Mouse (Mus musculus): ENCODE data around the gene Sync.

The Sync gene

DNA sequence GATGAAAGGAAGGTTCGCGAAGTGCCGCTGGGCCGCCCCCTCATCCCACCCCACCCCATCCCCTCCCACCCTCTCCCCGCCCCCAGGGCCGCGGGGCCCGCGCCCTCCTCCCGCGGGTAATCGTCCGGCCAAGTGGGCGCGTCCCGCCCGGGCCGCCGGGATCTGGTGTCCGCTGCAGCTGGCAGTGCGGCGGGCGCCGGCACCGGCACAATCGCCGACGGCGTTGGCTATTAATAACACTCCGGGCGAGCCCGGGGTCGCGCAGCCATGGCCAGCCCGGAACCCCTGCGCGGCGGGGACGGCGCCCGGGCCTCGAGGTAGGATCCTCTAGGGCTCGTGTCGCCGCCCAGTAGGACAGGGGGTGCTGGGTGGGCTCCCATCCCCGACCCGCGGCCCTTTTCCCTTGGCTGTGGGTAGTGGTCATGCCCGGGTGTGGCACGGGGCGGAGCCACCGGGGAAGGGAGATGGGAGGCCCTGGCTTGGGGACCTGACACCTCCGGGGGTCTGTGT, at the start of gene Sync:
Sync (plus strand) TSS at position 146 of the 510 bp plus-strand sequence.
- TF ChIP-seq GATA4 (IDR thresholded peaks at IDR 0.05; ENCODE audit: insufficient replicate concordance, low read length) = no peak

DNA sequence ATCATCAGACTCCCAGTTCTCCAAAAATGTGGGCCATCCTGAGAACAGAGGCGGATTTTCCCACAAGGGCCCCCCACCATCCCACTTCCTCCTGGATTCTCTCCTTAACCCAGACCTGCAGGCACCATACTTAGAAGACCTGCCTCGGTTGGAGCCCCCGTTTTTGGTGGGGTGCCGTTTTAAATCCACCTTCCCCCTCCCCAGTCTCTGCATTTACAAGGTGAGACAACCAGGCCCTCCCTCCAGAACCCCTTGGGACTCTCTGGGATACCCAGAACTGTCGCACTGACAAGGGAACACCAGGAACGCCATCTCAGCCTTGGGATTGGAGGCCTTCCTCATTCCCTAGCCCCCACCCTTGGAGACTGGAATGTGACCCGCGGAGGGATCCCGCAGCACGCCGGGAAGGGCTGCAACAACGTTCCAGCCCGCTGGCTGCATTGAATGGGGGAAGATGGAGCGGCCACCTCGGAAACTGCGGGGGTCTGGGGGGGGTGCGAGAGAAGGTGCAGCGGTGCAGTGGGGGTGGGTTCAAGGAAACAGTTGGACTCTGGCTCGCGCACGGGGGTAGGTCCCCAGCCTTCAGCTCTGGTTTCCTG, 49.5 kb upstream of the Sync start:
- TF ChIP-seq GATA4 (IDR thresholded peaks at IDR 0.05; ENCODE audit: insufficient replicate concordance, low read length) = no peak

DNA sequence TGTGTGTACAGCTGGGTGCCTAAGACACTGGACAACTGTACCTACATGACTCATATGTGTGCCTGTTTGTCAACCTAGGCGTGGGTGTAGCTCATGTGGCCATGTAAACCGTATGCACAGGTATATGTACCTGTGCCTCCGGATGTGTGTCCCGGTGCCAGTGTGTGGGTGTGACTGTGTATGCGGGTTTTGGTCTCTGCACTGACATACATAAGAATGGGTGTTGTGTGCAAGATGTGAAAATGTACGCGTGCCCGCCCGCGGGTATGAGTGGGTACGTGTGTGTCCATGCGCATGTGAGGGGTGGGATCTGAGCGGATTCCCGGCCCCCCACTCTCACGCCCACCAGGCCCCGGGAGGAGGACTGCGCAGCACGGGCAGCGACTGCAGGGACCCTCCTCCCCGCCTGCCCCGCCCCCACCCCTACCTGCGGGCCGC, 48.8 kb upstream of the Sync start:
- no peak for TF ChIP-seq GATA4 (IDR thresholded peaks at IDR 0.05; ENCODE audit: insufficient replicate concordance, low read length)

DNA sequence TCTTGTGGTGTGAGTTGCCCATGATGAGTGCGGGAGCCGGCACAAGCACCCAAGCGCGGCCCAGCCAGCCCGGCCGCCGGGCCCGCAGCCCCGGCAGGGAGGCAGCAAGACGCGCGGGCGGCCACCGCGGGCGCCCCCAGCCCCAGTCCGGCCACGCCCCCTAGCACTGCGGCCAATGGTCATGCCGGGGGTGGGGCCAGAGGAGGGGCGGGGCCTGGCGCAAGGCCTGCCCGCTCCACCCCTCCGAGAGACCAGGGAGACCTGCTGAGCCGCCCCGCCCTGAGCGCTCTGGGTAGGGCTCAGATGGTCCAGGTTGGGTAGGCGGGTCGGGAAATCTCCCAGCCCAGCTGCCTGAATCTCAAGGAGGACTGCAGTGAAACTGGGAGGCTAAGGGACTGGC, 48.3 kb upstream of the Sync start:
- no peak for TF ChIP-seq GATA4 (IDR thresholded peaks at IDR 0.05; ENCODE audit: insufficient replicate concordance, low read length)

DNA sequence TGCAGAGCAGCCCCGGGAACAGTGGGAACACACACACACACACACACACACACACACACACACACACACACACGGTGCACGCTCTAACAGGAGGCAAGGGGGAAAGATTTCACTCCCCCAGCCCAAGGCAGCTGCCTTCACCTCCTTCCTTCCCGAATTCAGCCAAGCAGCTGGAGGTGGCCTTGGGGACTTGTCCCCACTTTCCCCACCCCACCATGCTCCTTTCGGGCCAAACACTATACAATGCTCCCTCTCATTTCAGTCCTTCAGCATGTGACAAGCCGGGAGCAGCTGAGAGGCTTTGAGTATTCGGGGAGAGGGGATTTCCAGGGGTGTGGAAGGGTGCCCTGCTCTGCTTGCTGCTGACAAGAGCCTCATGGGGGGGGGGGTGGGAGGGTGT, 45.5 kb upstream of the Sync start:
- no peak for TF ChIP-seq GATA4 (IDR thresholded peaks at IDR 0.05; ENCODE audit: insufficient replicate concordance, low read length)

DNA sequence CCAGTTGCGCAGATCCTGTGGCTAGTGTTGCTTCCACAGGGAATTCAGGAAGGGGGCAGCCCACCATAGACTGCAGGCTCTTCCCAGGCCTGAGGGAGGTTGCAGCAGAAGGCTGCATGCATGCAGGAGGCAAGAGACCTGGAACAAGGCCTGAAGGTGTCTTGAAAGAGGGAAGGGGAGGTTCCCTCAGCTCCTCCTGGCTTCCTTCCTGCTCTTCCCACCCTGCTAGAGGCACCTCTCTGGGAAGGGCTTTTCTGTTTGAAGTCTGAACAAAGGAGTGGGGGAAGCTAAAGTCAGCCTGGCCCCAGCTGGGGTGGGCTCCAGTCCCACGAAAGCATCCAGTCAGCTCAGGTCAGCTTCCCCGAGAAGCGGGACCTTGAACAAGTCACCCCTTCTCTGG, 45.1 kb upstream of the Sync start:
- no peak for TF ChIP-seq GATA4 (IDR thresholded peaks at IDR 0.05; ENCODE audit: insufficient replicate concordance, low read length)

DNA sequence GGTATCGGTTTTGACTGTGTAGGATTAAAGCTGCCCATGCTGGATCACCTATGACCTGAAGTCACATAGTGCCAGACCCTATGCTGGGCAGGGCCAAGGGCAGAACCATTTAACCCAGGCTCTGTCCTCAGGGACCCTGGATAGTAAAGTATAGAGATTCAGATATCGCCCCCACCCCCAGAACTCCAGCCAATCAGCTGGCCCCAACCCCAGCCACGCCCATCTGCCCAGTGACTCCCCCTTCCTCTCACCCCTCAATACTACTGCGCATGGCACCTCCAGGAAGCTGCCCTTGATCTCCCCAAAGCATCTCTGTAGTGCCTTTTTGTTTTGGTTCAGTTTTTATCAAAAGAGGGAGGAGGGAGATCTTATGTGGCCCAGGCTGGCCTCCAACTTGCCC, 44.7 kb upstream of the Sync start:
- TF ChIP-seq GATA4 (IDR thresholded peaks at IDR 0.05; ENCODE audit: insufficient replicate concordance, low read length) = no peak

DNA sequence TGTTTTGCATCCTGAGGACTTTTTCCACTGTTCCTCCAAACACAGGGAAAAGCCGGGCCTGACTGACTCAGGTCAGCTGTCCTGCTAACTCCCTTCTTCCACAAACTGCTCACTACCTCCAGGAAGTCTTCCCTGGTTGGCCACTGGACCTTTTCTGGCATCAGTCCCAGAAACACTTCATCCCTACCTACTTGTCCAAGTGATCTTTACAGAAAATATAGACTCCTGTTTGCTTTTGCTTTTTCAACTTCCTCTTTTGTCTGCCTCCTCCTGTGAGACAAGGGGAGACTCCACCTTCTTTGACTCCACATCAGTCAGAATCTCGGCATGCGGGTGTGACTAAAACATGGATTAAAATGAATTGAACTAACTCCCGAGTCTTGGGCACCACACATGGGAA, 42.6 kb upstream of the Sync start:
- TF ChIP-seq GATA4 (IDR thresholded peaks at IDR 0.05; ENCODE audit: insufficient replicate concordance, low read length) = no peak

DNA sequence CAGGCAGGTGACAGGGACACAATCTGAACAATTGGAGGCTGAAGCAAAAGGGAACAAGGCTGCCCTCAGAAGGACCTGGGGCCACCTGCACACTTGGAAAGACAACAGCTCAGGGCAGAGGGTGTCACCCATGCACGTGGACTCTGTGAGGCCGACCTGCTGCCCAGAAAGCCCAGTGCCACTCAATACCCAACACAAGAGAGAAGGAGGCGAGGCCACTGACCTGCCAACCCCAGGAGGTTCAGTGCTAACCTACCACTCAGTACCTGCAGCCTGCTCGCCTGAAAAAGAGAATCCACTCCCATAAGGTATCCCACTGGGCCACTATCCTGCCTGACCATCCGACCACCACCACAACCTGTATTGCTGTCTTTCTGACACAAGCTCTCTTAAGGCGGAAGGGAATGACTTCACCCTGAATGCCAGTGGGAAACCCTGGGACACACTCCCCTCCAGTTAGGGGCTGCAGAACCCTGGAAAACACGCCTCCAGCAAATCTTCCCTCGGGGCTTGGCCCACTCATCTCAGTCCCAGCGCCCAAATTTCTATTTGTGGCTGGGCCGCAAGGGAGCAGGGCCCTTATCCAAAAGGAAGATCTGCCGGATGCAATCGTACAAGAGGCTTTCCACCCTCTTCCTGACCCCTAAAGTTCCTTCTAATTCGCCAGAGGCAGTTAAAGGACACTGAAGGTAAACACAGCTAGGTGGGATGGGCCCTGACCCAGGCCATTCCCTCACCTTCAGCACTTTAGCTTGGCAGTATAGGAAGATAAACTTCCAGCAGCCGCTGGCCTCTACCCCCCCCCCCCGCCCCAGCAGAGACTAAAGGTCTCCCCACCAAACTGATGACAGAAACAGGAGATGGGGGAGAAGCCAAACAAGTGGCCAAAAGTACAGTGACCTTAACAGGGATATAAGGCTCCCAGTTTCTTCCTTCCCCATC, 40.8 kb upstream of the Sync start:
- TF ChIP-seq GATA4 (IDR thresholded peaks at IDR 0.05; ENCODE audit: insufficient replicate concordance, low read length) = no peak

DNA sequence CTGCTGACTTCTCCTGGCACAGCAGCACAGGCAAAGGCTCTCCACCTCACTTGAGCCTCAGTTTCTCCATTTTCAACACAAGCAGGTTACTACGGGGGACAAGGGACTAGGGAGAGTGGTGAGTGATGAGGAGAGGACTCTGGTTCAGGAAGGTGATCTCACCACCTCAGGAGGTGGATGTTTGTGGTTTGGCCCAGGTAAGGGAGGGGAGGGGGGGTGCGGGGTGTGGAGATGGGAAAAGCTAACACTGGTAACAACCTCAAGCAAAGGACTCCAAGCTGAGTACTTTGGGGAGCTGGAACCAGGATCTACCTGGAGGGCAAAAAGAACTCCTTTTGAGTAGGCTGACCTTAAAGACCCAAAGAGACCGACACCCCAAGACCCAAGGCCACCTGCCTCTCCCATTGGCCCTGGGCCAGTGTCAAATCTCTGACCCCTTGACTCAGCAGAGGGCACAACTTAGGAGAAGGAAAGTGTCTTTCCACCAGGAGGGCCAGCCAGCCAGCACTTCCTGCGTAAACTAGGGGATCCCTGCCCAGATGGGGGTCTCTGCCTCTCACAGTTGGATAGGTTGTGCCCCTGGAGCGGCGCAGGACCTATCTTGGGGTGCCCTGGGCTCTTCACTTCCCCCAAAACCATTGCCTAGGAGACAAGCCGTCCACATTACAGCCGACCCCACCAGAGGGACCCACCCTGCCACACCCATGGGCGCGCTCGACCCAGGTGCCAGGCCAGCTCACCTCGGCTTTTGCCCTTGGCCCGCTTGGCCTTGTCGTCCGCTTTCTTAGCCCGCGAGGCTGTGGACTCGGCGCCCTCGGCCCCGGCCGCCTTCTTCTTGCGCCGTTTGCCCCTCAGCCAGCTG, 39.8 kb upstream of the Sync start:
- TF ChIP-seq GATA4 (IDR thresholded peaks at IDR 0.05; ENCODE audit: insufficient replicate concordance, low read length) = no peak

DNA sequence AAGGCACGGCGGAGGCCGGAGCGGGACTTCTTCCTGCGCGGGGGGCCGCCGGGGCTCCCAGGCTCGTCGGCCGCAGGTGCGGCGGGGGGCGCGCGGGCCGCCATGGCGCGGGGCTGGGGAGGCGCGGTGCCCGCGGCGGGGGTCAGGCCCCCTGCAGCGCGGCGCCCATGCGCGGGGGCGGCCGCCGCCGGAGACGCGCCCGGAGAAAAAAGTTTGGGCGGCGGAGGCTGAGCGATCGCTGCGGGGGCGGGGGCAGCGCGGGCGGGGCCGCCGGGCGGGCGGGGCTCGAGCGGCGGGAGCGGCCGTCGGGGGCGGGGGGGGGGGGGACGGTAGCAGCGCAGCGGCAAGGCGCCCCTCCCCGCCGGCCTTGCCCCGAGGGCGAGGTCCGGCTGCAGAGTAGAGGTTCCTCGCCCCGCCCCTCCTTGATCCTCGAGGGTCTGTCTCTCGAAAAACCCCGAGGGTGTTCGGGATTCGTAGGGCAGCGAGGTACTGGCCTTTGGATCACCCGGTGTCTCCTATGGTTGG, 39.1 kb upstream of the Sync start:
- no peak for TF ChIP-seq GATA4 (IDR thresholded peaks at IDR 0.05; ENCODE audit: insufficient replicate concordance, low read length)

DNA sequence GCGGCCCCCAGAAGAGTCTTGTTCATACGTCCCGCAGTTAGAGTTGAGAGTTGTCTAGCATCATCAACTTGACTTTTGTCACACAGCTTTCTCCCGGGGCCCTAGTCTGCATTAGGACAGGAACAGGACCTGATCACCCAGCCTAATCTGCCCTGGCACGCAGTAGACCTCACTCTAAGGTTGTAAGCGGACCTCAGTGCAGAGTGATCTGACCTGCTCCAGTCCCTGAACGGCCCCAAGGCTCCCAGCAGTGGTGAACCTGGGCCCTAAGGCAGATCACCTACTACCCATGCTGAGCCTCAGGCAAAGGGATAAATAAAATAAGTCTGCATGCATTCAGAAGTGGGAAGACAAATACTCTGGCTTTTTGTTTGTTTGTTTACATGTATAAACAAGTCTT, 38.1 kb upstream of the Sync start:
- no peak for TF ChIP-seq GATA4 (IDR thresholded peaks at IDR 0.05; ENCODE audit: insufficient replicate concordance, low read length)

DNA sequence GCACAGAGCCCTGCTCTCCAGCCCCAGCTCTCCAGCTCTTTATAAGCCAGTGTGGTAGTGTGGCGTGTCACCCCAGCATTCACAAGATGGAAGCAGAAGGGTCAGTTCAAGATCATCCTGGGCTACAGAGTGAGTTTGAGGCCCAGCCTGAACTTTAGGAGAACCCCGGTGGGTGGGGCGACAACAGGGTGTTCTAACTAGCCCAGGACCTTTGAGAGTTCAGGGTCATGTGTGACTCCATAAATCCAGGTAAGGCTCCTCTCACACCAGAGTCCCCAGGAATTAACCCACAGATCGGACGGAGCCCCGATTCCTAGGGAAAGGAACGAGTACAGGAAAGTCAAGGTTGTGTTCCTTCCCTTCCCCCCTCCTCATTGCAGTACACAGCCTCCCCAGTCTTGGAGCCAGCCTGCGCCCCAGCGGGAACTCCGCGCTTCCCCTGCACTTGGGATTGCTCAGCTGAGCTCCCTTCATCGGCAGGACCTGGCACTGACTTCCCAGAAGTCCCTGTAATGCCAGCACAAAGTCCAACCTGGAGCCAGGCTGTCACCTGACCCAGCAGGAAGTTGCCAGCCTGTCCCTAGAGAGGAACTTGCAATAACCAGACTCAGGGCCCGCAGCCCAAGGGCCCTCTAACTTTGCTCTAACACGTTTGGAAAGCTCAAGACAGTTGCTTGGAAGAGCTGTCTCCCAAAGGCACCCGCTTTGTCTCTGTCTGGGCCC, 36.5 kb upstream of the Sync start:
- TF ChIP-seq GATA4 (IDR thresholded peaks at IDR 0.05; ENCODE audit: insufficient replicate concordance, low read length) = no peak

DNA sequence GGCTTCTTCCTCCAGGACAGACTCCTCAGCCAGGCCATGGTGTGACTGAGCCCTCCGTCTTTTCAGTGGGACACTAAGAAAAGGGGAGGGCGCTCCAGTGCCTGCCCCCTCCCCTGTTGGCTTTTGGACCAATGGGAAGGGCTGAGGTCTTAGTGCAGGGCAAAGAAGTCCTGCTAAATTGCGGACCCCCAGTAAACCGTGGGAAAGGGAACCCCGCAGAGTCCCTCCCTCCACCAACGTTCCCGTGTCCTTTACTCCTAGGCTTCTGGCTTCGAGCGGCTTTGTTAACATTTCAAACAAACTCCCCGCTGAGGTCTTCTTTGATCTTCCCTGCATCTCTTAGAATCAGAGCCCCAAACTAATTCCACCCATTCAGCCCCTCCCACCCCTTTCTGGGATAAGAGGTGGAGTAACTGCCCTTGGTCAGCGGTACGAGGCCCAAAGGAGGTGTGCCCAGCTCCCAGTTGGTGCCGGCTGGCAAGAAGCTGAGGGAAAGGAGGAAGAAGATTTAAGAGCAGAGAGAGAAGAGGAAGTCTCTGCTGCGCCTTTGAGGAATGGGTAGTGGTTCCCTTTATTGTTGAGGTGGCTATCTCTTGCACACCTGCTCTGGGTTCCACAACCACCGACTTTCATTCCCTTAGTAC, 35.8 kb upstream of the Sync start:
- no peak for TF ChIP-seq GATA4 (IDR thresholded peaks at IDR 0.05; ENCODE audit: insufficient replicate concordance, low read length)

Data from liver, adult (tissue).